Mouse (Mus musculus): ENCODE data around the gene Tapbp. TPM values are rescaled to one million over a fixed set of nuclear protein-coding genes. Genes with fewer than 3 reads are reported as not detected.
A peak's percentile ranks its signal among the peaks of the same experiment; 100 is the strongest.

Tapbp gene
- total RNA-seq, 1 experiment = 39.4 TPM

- TF ChIP-seq CHD2 (IDR thresholded peaks at IDR 0.05; ENCODE audit: low read depth, low read length) (no peak), ZC3H11A (IDR thresholded peaks at IDR 0.05; ENCODE audit: borderline replicate concordance, low read depth, low read length) (no peak), ZNF384 (IDR thresholded peaks at IDR 0.05; ENCODE audit: low read depth, low read length) (no peak), HCFC1 (IDR thresholded peaks at IDR 0.05; ENCODE audit: borderline replicate concordance, insufficient read depth, low read length) (no peak), MAFK (IDR thresholded peaks at IDR 0.05; ENCODE audit: insufficient read depth, low read depth, low read length) (no peak)
- in situ Hi-C loops (cut with MboI; ENCODE audit: low sequenced_read_pairs in 2 of 2, unreplicated experiment in 2 of 2) = no loop called here
- H3K9ac ChIP-seq (ENCODE audit: insufficient read depth, low read depth, low read length, poor library complexity, severe bottlenecking) = no peak overlapping the region
- H3K27ac ChIP-seq (ENCODE audit: insufficient read depth, low read depth, low read length, poor library complexity, severe bottlenecking) = no peak overlapping the region
- peaks cover 15% of the 10 kb centered on the region; the same call in 1 of the 2 replicates for H3K36me3 ChIP-seq (ENCODE audit: control insufficient read depth, insufficient read depth, low read length, poor library complexity, severe bottlenecking)
- no peak overlapping the region for H3K4me3 ChIP-seq (ENCODE audit: insufficient read depth in 1 of 2, low read depth in 1 of 2, low read length in 2 of 2, poor library complexity in 1 of 2, severe bottlenecking in 1 of 2)
- DNase-seq (ENCODE audit: low read depth, low spot score) = no peak
- peaks cover 0 to 34% of the 10 kb centered on the region in 2 experiments; a peak in 2 of 4 replicates for H3K4me1 ChIP-seq (ENCODE audit: control insufficient read depth in 2 of 2, insufficient read depth in 2 of 2, low read length in 2 of 2, poor library complexity in 1 of 2)
- no peaks in the 10 kb centered on the region for H3K9me3 ChIP-seq (ENCODE audit: control insufficient read depth, insufficient read depth, low read depth, low read length)
These were observed 5.7 kb downstream of the Tapbp start for GRCm38 (mm10) chr17:33921361-33921760.

- Histone ChIP-seq H3K4me1 (ENCODE audit: control insufficient read depth in 2 of 2, insufficient read depth in 2 of 2, low read length in 2 of 2, poor library complexity in 1 of 2) (peaks cover 0 to 13% of the 10 kb centered on the region in 2 experiments; a peak in 1 of 4 replicates), H3K36me3 (ENCODE audit: control insufficient read depth, insufficient read depth, low read length, poor library complexity, severe bottlenecking) (peaks cover 9% of the 10 kb centered on the region; the same call in 1 of the 2 replicates), H3K27ac (ENCODE audit: insufficient read depth, low read depth, low read length, poor library complexity, severe bottlenecking) (no peak overlapping the region), H3K9me3 (ENCODE audit: control insufficient read depth, insufficient read depth, low read depth, low read length) (no peaks in the 10 kb centered on the region), H3K4me3 (ENCODE audit: insufficient read depth in 1 of 2, low read depth in 1 of 2, low read length in 2 of 2, poor library complexity in 1 of 2, severe bottlenecking in 1 of 2) (peak overlapping the region in 1 of 2 experiments; percentile 28; a peak in 2 of 4 replicates), H3K9ac (ENCODE audit: insufficient read depth, low read depth, low read length, poor library complexity, severe bottlenecking) (no peak overlapping the region; the same call in 1 of the 2 replicates)
- in situ Hi-C loops (cut with MboI; ENCODE audit: low sequenced_read_pairs in 2 of 2, unreplicated experiment in 2 of 2) = no loop called here
- TF ChIP-seq HCFC1 (IDR thresholded peaks at IDR 0.05; ENCODE audit: borderline replicate concordance, insufficient read depth, low read length) (no peak), MAFK (IDR thresholded peaks at IDR 0.05; ENCODE audit: insufficient read depth, low read depth, low read length) (no peak), CHD2 (IDR thresholded peaks at IDR 0.05; ENCODE audit: low read depth, low read length) (no peak), ZNF384 (IDR thresholded peaks at IDR 0.05; ENCODE audit: low read depth, low read length) (no peak), ZC3H11A (IDR thresholded peaks at IDR 0.05; ENCODE audit: borderline replicate concordance, low read depth, low read length) (peak; percentile 33; the same call in 1 of the 2 replicates)
- no peak for DNase-seq (ENCODE audit: low read depth, low spot score)
These were observed 9.0 kb downstream of the Tapbp start for GRCm38 (mm10) chr17:33924577-33925283.

GRCm38 (mm10) chr17:33925406-33926116, 9.9 kb downstream of the Tapbp start:
- Histone ChIP-seq H3K4me1 (ENCODE audit: control insufficient read depth in 2 of 2, insufficient read depth in 2 of 2, low read length in 2 of 2, poor library complexity in 1 of 2) (peaks cover 0 to 13% of the 10 kb centered on the region in 2 experiments; a peak in 1 of 4 replicates), H3K9me3 (ENCODE audit: control insufficient read depth, insufficient read depth, low read depth, low read length) (no peaks in the 10 kb centered on the region), H3K9ac (ENCODE audit: insufficient read depth, low read depth, low read length, poor library complexity, severe bottlenecking) (no peak overlapping the region; the same call in 1 of the 2 replicates), H3K27ac (ENCODE audit: insufficient read depth, low read depth, low read length, poor library complexity, severe bottlenecking) (no peak overlapping the region), H3K36me3 (ENCODE audit: control insufficient read depth, insufficient read depth, low read length, poor library complexity, severe bottlenecking) (peaks cover 9% of the 10 kb centered on the region; the same call in 1 of the 2 replicates), H3K4me3 (ENCODE audit: insufficient read depth in 1 of 2, low read depth in 1 of 2, low read length in 2 of 2, poor library complexity in 1 of 2, severe bottlenecking in 1 of 2) (peak overlapping the region in 1 of 2 experiments; percentile 28; a peak in 2 of 4 replicates)
- no peak for TF ChIP-seq MAFK (IDR thresholded peaks at IDR 0.05; ENCODE audit: insufficient read depth, low read depth, low read length)
- TF ChIP-seq HCFC1 (IDR thresholded peaks at IDR 0.05; ENCODE audit: borderline replicate concordance, insufficient read depth, low read length) = no peak
- TF ChIP-seq ZNF384 (IDR thresholded peaks at IDR 0.05; ENCODE audit: low read depth, low read length) = no peak
- TF ChIP-seq CHD2 (IDR thresholded peaks at IDR 0.05; ENCODE audit: low read depth, low read length) = no peak
- no peak for TF ChIP-seq ZC3H11A (IDR thresholded peaks at IDR 0.05; ENCODE audit: borderline replicate concordance, low read depth, low read length)
- in situ Hi-C loops (cut with MboI; ENCODE audit: low sequenced_read_pairs in 2 of 2, unreplicated experiment in 2 of 2) = no loop called here
- no peak for DNase-seq (ENCODE audit: low read depth, low spot score)

GRCm38 (mm10) chr17:33926207-33926932, 10.7 kb downstream of the Tapbp start:
- Histone ChIP-seq H3K9ac (ENCODE audit: insufficient read depth, low read depth, low read length, poor library complexity, severe bottlenecking) (0 out of 2 replicates have a peak overlapping the region, but pooled peaks have one; percentile 33), H3K36me3 (ENCODE audit: control insufficient read depth, insufficient read depth, low read length, poor library complexity, severe bottlenecking) (peaks cover 9% of the 10 kb centered on the region; the same call in 1 of the 2 replicates), H3K4me3 (ENCODE audit: insufficient read depth in 1 of 2, low read depth in 1 of 2, low read length in 2 of 2, poor library complexity in 1 of 2, severe bottlenecking in 1 of 2) (peak overlapping the region in 1 of 2 experiments; percentile 12; a peak in 1 of 4 replicates), H3K9me3 (ENCODE audit: control insufficient read depth, insufficient read depth, low read depth, low read length) (no peaks in the 10 kb centered on the region), H3K4me1 (ENCODE audit: control insufficient read depth in 2 of 2, insufficient read depth in 2 of 2, low read length in 2 of 2, poor library complexity in 1 of 2) (peaks cover 0 to 14% of the 10 kb centered on the region in 2 experiments; a peak in 1 of 4 replicates), H3K27ac (ENCODE audit: insufficient read depth, low read depth, low read length, poor library complexity, severe bottlenecking) (no peak overlapping the region)
- in situ Hi-C loops (cut with MboI; ENCODE audit: low sequenced_read_pairs in 2 of 2, unreplicated experiment in 2 of 2) = no loop called here
- DNase-seq (ENCODE audit: low read depth, low spot score) = no peak
- TF ChIP-seq ZC3H11A (IDR thresholded peaks at IDR 0.05; ENCODE audit: borderline replicate concordance, low read depth, low read length) (peak; percentile 51), HCFC1 (IDR thresholded peaks at IDR 0.05; ENCODE audit: borderline replicate concordance, insufficient read depth, low read length) (no peak), MAFK (IDR thresholded peaks at IDR 0.05; ENCODE audit: insufficient read depth, low read depth, low read length) (no peak), ZNF384 (IDR thresholded peaks at IDR 0.05; ENCODE audit: low read depth, low read length) (0 out of 2 replicates have a peak, but pooled peaks have one; percentile 16), CHD2 (IDR thresholded peaks at IDR 0.05; ENCODE audit: low read depth, low read length) (no peak)
